Mouse (Mus musculus): ENCODE data around the gene Eif2ak3.
"Not testable (repeated sequence)": the region's sequence is repeated elsewhere in the genome, so short reads cannot be mapped to it uniquely, and the experiment has no call there.

Gene Eif2ak3

DNA sequence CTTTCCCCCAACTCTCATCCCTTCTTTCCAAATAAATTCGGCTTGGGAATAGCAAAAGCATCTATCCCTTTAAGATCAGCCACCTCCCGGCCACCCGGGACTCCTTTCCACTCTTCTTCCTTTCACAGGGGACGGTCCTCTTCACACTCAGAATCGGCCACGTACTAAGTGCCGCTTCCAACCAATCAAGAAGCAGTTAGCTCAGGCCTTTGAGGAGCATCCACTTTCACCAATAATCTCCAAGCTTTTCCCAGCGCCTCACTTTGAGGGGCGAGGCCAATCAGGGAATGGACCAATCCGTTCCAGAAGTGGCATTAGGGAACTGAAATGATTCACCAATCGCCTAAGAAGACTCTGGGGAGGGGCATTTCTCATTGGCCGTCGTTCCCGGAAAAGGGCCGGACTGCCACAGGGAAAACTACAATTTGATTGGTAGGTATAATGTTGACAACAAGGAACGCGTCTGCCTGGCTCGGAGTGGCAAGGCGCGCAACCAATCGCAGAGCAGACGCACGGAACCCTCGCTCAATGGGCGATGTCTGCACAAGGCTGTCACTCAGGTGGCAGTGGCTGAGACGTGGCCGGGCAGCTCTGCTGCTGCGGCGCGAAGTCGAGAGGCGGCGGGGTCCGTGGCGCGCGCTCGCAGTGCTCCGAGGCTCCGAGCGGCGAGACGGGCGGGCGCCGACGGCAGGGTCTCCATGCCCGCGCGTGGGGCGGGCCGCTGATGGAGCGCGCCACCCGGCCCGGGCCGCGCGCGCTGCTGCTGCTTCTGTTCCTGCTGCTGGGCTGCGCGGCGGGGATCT is at the start of gene Eif2ak3:
Gene Eif2ak3, plus strand, starts transcription at position 514 of the 803 bp plus-strand sequence.
- peak; percentile 100 for DNase-seq

DNA sequence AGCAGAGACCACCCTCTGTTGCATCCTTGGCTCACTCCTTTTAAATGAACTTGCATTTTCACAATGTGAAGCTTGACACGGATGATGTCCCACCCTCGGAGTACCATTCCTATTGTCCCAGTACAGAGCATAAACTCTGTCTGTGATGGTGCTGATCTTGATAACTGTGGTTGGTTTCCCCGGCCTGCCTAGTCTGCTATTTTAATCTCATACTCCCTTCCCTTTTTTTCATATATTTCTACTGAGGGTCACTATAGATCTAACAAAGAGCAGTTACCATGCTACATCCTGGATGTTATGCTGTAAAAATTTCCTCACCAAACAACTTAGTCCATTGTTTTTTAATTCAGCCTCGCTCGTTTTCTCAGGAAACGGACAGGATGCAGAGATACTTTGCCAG is 47.4 kb upstream of the Eif2ak3 start:
- DNase-seq = no peak

DNA sequence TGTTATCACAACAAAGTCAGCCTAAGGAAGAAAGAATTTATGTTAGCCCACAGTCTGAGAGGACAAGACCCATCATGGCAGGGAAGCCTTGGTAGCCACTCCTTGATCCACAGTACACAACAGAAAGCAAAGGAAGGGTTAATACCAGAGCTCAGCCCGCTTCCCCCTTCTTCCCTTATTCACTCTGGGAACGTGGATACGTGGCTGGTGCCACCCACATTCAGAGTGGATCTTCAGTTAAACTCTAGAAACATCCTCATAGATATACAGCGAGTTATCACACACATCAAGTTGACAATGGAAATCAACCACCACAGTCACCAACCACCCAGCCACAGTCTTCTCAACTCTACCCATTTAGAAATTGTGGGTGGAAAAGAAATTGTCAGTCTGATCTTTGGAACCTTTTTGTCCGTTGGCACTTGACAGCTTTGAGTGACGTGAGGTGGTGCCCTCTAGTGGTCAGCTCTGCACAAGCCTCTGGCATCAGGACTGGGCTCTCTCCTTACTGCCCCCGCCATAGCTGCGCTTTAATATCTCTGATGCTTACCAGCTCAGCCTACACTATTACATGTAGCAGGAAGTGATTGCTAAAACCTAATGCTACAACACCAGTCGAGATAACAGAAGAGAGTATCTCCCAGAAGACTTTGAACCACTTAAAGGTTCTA is 46.6 kb upstream of the Eif2ak3 start:
- DNase-seq = peak; percentile 75

DNA sequence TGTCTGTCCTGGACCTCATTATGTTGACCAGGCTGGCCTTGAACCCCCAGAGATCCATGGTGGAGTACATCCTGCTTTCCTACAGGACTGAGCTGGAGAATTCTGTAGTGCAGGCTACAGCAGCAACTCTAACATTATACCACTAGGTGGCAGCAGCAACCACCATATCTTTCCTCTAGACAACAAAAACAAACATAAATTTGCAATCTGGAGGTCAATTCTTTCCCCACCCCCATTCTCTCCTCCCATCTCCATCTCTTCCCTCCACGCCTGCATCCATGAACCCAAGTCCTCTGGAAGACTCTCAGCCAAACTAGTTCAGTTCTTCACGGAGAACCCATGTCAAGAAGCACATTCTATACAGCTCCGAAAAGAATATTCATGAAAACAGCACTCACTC is 39.7 kb upstream of the Eif2ak3 start:
- peak; percentile 84 for DNase-seq

DNA sequence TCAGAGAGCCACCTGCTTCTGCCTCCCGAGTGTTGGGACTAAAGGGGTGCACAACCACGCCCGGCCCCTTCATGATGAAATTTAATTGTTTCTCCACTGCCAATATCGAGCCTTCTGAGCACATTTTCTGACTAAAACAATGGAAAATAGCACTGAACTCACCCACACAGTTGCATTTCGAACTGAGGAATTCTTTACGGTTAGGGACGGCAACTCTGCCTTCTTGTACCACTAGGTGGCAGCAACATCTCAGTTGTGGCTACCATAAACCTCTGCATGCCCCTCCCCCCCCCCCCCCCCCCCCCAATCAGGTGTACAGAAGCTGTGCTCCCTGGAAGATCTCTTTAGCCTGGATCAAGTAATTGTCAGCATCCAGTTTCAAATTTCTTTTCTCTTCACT is 39.0 kb upstream of the Eif2ak3 start:
- peak; percentile 73 for DNase-seq

DNA sequence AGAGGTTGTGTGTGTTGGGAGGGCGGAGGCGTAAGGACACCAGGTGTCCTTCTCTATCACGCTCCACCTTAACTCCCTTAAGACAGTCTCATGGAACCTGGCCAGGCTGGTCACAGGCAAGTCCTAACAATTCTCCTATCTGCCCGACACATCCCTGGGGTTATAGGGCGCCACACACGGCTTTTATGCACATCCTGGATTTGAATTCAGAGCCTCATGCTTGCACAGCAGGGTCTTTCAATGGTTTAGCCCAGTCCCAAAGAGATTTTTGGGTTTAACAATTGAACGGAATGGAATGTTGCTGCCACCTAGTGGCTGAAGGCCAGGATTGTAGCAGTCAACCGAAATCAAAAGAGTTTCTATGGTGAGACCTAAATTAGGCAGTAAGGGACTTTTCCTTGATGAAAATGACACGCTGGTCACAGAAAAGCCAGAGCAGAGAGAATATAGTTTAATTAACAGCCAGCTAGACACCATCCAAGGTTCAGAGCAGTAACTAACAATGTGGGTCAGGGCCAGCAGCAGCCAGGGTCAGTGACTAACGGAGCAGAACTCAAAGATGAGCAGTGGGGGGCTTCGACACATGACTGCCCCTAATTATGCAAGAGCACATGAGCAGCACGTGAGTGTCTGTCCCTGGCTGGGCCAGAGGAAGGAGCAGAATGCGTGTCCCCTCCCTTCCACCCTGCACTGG is 38.3 kb upstream of the Eif2ak3 start:
- DNase-seq = peak; percentile 90

DNA sequence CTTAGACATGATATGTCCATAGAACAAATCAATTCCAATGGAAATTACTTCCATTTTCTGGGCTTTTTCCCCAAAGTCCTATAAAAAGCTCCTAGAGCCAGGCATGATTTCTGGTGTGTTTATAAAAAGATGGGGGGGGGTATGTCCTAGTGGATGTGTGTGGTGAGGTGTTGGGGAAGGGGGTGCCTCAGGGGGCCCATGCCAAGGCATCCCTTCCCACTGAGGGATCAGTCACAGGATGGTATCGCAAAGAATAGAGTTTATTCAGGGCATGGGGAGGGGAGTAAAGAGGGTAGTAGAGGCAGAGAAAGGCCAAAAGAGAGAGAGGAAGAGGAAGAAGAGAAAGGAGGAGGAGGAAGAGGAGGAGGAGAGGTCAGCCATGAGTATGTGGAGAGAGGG is 37.8 kb upstream of the Eif2ak3 start:
- no peak for DNase-seq

DNA sequence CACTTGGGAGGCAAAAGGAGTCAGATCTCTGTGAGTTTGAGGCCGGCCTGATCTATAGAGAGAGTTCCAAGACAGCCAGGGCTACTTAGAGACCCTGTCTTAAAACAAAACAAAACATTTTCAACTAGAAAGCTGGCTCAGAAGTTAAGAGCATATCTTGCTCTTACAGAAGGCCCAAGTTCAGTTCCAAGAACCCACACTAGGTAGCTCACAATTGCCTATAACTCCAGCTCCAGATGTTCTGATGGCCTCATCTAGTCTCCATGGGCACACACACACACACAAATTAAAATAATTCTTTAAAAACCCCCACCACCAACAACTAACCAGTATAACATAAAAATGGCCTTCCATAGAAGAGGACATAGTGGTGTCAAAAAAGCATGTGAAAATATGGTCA is 33.8 kb upstream of the Eif2ak3 start:
- DNase-seq = no peak

DNA sequence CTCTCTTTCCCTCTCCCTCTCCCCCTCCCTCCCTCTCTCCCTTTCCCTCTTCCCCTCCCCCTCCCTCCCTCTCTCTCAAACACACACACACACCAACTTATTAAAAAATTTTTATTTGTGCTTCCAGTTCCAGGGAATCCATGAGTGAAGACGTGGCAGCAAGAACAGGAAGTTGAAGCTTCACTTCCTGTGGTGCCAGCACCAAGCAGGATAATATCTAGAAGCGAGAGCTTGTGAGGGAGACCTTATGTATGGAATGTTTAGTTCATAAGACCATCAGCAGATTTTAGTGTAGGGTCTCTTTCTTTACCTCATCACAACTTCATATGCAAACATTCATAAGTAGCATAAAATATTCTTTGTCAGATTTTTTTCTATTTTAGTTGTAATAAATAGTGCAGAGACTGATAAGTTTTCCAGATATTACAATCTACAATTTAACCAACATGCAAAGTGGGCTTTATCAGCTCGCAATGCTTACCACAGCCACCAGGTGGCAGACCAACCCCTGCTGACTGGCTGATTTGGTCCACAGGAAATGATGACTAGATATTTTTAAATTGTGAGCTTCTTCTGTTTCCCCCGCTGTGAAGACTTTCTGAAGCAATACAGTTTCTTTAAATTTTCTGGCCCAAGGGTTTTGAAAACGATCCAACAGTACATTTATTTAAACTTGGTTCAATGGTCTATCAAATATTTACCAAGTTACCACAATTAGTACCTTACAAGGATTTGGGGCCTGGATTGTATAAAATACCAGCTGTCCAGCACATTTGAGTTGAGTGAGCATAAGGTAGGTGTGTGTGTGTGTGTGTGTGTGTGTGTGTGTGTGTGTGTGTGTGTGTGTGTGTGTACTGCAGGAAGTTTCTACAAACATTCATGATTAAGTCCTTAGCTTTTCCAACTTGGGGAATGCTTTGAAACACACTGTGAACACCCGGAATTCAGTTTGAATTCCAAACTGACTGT is 32.5 kb upstream of the Eif2ak3 start:
- DNase-seq = peak; percentile 73

DNA sequence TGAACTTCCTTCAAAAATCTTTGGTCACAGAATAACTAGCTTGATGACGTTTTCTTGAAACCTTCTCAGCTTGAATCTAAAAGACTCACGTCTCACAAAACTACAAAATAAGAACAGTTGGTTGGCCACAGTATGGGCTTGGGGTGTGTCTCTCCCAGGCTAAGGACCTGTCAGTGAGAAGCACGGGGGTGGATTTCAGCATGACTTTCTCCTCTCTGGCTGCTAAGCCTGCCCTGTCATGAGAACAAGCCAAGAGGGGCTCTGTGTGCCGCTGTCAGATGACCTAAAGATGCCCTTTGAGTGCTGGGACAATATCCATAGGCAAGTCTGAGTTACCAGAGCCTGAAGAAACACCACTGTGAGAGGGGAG is 31.8 kb upstream of the Eif2ak3 start:
- no peak for DNase-seq

DNA sequence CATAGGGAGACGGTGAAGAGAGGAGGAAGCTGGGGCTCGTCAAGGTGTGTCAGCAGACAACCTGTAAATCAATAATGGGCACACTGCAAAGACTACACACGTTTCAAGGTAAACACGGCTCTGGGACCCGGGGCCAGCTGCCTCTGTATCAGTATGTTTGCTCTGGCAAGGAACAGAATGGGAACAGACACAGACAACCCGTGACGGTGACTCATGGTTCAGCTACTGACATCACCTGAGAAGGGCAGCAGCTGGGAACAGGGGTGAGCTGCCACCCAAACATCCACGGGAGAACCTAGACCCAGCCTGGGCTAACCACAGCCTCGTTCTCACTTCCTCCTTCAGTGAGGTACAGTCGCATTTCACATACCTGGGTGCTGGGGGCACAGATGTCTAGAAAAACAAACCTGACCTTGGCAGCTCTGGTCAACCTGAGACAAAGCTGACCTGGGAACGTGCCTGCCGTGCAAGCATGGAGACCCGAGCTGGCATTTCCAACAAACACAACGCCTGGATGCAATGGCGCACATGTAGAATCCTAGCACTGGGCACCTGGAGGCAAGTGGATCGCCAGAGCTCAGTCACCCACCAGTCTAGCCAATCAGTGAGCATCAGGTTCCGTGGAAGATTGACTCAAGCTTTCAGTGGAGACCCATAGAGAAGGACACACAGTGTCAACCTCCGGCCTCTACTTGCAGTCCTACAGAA is 30.2 kb upstream of the Eif2ak3 start:
- no peak for DNase-seq

DNA sequence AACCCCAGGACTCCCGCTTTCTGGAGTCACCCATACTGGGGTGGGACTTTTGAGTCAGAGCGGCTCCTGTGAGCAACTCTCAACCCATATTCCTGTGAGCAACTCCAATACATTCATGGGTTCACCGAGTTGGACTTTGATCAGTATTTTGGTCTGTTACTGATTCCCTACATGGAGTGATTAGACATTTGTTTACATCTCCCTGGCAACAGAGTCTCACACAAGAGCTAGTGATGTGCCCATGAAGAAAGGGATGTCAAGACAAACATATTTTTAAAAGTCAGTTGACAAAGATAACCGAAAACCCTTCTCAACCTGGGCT is 29.7 kb upstream of the Eif2ak3 start:
- no peak for DNase-seq

DNA sequence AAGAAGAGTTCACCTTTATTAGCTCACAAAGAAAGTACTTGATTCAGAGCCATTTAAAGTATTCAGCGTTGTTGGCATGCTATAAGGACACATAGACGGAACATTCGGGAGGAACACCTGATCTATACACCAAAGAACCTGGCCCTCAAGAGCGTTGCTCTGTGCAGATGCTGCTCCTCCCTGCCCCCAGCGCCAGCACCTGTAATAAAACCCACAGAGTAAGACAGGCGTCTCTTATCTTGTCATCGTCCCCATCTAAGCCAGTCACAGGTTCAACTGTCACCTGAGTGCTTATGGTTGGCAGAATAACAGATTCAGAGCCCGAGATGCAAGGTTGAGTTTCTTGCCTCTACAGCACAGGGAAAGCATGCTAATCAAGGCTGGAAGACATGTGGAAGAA is 28.8 kb upstream of the Eif2ak3 start:
- no peak for DNase-seq

DNA sequence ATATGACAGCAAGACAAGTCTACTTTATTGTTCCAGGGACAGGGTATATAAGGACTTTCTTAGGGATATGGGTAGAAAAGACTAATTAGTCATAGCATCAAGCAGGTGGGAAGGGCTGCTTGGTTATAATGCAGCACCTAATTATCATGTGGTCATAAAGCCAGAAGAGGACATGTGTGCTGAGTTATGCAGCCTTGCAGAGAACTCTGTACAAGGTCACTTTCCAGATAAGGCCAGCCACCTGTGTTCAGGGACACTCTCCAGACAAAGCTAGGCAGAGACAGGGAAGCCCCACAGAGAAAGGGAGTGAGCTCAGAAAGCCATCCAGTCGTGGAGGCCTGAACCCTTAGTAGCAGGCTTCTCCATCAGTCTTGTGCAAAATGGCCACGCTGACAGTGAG is 22.7 kb upstream of the Eif2ak3 start:
- DNase-seq = no peak

DNA sequence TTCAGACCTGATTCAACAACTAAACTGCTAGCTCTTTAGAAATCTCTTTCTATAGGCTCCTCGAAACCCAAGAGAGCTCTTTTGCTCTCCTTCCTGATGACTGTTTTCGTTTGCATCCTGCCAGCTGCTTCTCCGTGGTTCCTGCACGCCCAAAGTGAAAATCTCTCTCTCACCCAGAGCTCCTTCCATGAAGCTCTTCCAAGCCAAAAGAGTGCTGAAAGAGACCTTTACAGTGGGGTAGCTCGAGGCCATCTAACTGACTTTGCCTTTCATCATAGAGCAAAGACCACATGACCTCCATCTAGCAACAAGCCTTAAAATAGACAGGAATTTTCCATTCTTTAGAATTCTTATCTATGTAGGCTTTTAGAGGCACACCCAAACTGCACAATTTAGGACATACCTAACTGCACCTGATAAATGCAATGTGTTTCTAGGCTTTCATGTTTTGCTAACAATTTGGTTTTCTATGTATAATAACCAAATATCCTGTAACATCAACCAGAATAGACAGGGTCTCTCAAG is 21.9 kb upstream of the Eif2ak3 start:
- no peak for DNase-seq

DNA sequence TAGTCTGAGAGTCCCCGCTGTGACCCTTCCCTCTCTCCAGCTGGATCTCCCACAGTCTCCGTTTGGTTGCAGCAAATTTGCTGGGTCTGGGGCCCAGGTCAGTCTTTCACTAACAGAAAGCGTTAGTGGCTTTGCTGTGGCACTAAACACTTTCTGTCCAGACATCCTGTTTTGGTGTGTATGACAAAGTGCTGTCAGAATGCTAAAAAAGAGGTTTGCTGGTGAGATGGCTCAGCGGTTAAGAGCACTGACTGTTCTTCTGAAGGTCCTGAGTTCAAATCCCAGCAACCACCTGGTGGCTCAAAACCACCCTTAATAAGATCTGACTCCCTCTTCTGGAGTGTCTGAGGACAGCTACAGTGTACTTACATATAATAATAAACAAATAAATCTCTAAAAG is 21.0 kb upstream of the Eif2ak3 start:
- not testable (repeated sequence) for DNase-seq

DNA sequence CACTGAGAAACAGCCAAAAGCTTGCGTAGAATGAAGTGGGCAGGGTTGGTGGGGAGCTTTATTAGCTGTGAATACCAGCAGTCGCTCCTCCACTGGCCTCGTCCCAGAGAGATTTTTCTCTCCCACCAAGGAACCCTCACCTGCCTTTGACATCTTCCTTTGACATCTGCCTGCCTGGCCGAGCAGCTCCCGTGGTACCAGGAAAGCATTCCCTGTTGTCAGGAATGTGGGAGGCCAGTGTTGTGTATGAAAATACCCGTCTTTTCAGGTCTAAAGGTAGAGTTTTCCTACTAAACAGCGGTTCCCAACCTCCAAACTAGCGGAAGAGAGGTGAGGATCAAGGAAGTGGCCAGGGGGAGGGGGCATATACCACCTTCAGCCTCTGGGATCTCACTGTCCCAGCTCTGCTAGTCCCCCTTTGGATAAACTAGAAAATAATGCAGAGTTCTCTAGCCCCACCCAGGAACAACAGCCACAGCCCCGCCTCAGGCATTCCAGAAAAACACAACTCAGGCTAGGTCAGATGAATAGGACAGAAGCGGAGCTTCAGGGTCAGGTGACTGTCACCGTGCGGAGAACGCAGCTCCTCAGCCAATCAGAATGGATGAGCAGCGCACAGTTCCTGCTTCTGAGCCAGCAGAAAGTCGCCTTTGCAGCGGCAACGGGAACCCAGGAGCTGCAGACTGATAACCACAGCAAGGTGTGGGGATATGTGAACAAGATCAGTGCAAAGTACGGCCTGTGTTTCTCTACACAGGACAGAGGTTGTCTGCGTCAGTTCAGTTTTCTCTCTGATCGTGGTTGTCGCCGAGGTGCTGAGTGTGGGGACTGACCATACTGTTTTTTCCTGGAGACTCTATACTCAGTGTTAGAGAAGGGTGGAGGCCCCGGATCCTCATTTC is 20.0 kb upstream of the Eif2ak3 start:
- DNase-seq = peak; percentile 80

DNA sequence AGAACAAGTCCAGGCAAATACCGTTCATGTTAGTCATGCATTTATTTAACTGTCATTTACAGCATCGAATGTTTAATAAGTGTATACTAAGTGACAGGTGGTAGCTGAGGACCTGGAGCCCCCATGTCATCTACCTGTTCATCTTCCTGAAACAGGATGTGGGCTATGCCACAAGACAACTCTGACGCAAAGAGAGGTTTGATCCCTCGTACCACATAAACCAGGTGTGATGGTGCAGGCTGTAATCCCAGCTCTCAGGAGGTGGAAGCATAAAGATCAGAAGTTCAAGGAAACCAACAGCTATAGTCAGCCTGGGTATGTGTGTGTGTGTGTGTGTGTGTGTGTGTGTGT is 19.4 kb upstream of the Eif2ak3 start:
- no peak for DNase-seq

DNA sequence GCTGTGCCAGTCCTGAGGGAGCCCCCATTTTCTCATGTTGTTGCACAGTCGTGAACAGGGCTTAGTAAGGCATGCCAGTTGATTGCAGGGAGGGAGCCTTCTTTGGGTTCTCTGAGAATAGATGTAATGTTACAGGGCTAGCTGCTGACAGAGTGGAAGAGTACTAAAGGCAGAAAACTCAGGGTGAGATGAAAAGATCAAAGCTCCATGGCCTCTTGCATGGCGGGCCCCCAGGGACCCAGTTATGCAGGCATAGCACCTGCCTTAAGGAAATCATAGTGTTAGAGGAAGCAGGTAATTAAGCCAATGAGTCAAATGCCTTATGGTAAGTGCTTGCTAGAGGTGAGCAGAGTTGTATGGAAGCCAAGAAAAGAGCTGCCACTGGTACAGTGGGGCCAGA is 14.9 kb upstream of the Eif2ak3 start:
- no peak for DNase-seq

DNA sequence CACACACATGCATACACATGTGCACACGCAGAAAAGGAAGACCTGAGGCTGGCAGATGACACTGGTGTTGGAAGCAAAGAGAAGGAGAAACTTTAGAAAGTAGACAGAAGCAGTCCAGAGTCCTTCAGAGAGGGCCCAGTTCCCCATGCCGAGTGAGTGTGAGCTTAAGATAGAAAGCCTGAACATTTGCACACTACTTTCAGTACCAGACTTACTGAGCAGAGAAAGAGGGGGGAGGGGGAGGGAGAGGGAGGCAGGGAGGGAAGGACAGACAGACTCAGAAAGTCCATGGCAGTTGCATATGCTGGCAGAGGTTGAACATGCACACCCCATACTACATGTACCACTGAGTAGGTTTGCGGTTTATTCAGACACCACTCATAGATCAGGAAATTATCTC is 13.8 kb upstream of the Eif2ak3 start:
- DNase-seq = no peak

DNA sequence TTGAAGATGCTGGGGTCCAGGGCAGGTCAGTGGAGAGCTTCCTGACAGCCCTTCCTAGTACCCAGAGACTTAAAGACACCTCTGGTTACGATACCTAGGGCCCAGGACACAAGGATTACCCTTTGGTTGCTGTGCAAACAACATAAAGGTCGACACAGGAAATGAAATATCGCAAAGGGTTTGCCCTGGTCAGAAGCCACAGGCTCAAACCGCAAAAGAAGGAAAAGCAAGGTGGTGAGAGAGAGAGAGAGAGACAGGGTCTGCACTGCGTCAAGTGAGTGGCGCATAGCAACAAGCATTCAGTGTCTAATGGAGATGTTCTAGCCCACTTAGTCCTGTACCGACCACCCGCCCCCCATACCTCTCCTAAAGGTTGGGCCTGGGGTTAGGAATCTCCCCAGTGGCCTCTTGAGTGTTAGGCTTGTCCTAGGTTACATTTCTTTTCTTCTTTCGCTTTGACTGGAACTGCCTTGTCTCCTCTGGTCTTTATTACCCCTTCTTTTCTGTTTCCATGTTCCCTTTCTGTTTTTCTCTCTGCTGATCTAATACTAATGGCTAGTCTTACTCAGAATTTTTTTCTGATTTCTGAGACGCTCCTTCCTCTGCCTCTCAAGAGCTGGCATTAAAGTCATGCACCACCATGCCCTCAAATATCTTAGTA is 13.0 kb upstream of the Eif2ak3 start:
- no peak for DNase-seq
